Mouse (Mus musculus): ENCODE results near the gene Fbxl19. TPM values are rescaled to one million over a fixed set of nuclear protein-coding genes. Genes with fewer than 3 reads are reported as not detected.

Gene Fbxl19
- total and polyA plus RNA-seq, 3 experiments = 22.4 to 31.7 (median 28.2) TPM

DNA sequence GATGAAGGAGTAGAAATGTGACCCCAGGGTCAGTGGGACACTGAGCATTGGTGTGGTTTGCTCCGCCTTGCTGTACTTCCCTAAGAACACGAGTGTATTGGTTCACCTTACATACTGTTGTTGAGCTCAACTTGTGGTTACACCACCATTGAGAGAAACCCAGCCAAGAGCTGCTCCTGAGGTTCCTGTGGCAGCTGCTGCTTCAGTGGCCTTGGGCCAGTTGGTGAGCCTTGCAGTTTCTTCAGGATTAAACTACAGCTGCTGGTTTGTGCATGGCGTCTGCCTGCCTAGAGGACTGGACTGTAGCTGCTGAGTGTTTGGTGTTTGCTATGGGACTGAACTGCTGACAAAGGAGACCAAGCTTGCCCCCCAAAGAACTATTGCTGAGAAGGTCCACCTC lies 32.9 kb upstream of the Fbxl19 start:
- Histone ChIP-seq H3K36me3 (replicated peaks in 1 of 2; ENCODE audit: control insufficient read depth in 1 of 2, insufficient read depth in 1 of 2, low read length in 1 of 2) (peaks cover 0 to 1% of the 10 kb centered on the region in 2 experiments), H3K9ac (ENCODE audit: insufficient read depth, low read depth) (no peak overlapping the region), H3K27ac (ENCODE audit: insufficient read depth, low read depth) (no peak overlapping the region), H3K79me2 (replicated peaks; ENCODE audit: control insufficient read depth, extremely low read depth, insufficient read depth, poor library complexity, severe bottlenecking) (no peaks in the 10 kb centered on the region), H3K4me1 (ENCODE audit: control insufficient read depth in 1 of 2, insufficient read depth in 2 of 2) (peaks cover 2 to 9% of the 10 kb centered on the region in 2 experiments; a peak in 2 of 4 replicates), H3K4me2 (ENCODE audit: insufficient read depth, low read depth, poor library complexity, severe bottlenecking) (no peak overlapping the region), H3K9me3 (replicated peaks; ENCODE audit: low read length) (no peaks in the 10 kb centered on the region), H3K4me3 (replicated peaks in 1 of 3; ENCODE audit: low read depth in 2 of 3, low read length in 2 of 3, poor library complexity in 1 of 3) (no peak overlapping the region), H3K27me3 (replicated peaks) (peaks cover 6% of the 10 kb centered on the region)
- DNase-seq (ENCODE audit: extremely low read depth) = no peak
- TF ChIP-seq MXI1 (IDR thresholded peaks at IDR 0.05; ENCODE audit: low read depth, low read length) (no peak), MAFK (IDR thresholded peaks at IDR 0.05; ENCODE audit: insufficient replicate concordance, low read length) (no peak), ELF1 (IDR thresholded peaks at IDR 0.05; ENCODE audit: low read depth, low read length) (no peak), ZKSCAN1 (IDR thresholded peaks at IDR 0.05; ENCODE audit: borderline replicate concordance, low read depth, low read length) (no peak), KAT2A (IDR thresholded peaks at IDR 0.05; ENCODE audit: insufficient replicate concordance, low read length) (no peak), GABPA (IDR thresholded peaks at IDR 0.05; ENCODE audit: insufficient replicate concordance, low read depth, low read length) (no peak), SMC3 (IDR thresholded peaks at IDR 0.05; ENCODE audit: low read depth, low read length) (no peak), SIN3A (IDR thresholded peaks at IDR 0.05; ENCODE audit: low read length) (no peak), PAX5 (IDR thresholded peaks at IDR 0.05; ENCODE audit: low read length) (no peak), E2F4 (IDR thresholded peaks at IDR 0.05; ENCODE audit: insufficient replicate concordance, low read depth, low read length) (no peak), MAZ (IDR thresholded peaks at IDR 0.05; ENCODE audit: low read depth, low read length) (no peak), ZMIZ1 (IDR thresholded peaks at IDR 0.05; ENCODE audit: low read depth, low read length) (no peak), JUN (IDR thresholded peaks at IDR 0.05; ENCODE audit: insufficient read depth, low read depth, low read length) (no peak), MYC (IDR thresholded peaks at IDR 0.05; ENCODE audit: low read depth, low read length) (no peak), NELFE (IDR thresholded peaks at IDR 0.05; ENCODE audit: low read depth, low read length) (no peak)
- dilution Hi-C loops (cut with MboI; ENCODE audit: extremely low pct_ligation_motif_present, extremely low pct_unique_long_range_greater_than_20kb, low sequenced_read_pairs) (no loop called here), in situ Hi-C loops (cut with MboI; ENCODE audit: low pct_ligation_motif_present, low pct_unique_long_range_greater_than_20kb, low sequenced_read_pairs) (no loop called here)

DNA sequence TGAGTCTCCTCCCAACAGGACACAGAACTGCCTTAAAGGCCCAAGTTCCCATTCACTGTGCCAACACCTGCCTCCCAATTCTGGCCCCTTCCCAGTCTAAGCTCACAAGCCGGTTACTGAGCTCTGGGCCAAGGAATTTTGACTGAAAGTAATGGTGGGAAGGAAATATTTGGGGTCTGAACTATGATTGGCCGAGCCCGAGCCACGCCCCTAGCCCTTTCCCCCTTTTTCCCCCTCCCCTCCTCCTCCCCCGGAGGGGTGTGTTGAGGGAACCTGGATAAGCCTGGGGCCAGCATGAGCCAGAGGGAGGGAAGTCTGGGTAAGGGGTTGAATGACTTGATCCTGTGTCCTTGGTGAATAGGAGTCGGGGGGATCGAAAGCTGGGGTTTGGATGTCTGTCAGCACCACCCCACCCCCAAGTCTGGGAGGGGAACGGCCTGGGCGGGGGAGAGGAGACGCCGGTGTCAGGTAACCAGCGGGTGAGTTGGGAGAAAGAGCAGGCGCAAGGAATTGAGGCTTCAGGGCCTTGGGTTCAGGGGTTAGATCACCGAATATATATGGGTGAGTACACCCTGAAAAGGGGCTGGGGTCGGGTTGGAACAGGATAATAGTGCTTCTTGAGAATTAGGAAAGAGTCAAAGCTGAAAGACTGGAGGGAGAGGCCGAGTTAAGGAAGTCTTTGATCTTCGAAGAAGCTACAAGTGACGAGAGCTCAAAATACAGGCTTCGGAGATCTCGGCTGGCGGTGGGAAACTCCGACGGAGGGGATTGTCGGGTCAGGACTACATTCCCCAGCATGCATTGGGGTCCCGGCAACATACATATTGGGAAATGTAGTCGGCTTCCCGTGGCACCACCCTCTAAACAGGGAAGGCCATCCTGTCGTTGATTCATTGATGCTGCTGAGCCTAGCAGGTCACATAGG lies 31.6 kb upstream of the Fbxl19 start, which contains the start of gene Ctf1:
Gene Ctf1, plus strand, starts transcription at position 276 of the 925 bp plus-strand sequence.
- no peak within 1 kb of the TSS for H3K9ac ChIP-seq (ENCODE audit: insufficient read depth, low read depth)
- H3K27ac ChIP-seq (ENCODE audit: insufficient read depth, low read depth) = no peak within 1 kb of the TSS
- dilution Hi-C loops (cut with MboI; ENCODE audit: extremely low pct_ligation_motif_present, extremely low pct_unique_long_range_greater_than_20kb, low sequenced_read_pairs) (no loop called here), in situ Hi-C loops (cut with MboI; ENCODE audit: low pct_ligation_motif_present, low pct_unique_long_range_greater_than_20kb, low sequenced_read_pairs) (no loop called here)
- H3K4me1 ChIP-seq (ENCODE audit: control insufficient read depth in 1 of 2, insufficient read depth in 2 of 2) = peaks cover 2 to 6% of the 10 kb centered on the region in 2 experiments; a peak in 2 of 4 replicates
- no peaks in the 10 kb centered on the region for H3K79me2 ChIP-seq (replicated peaks; ENCODE audit: control insufficient read depth, extremely low read depth, insufficient read depth, poor library complexity, severe bottlenecking)
- DNase-seq (ENCODE audit: extremely low read depth) = no peak
- H3K36me3 ChIP-seq (replicated peaks in 1 of 2; ENCODE audit: control insufficient read depth in 1 of 2, insufficient read depth in 1 of 2, low read length in 1 of 2) = no peaks in the 10 kb centered on the region
- no peaks in the 10 kb centered on the region for H3K9me3 ChIP-seq (replicated peaks; ENCODE audit: low read length)
- H3K4me3 ChIP-seq (replicated peaks in 1 of 3; ENCODE audit: low read depth in 2 of 3, low read length in 2 of 3, poor library complexity in 1 of 3) = no peak within 1 kb of the TSS
- TF ChIP-seq GABPA (IDR thresholded peaks at IDR 0.05; ENCODE audit: insufficient replicate concordance, low read depth, low read length) (no peak), KAT2A (IDR thresholded peaks at IDR 0.05; ENCODE audit: insufficient replicate concordance, low read length) (0 out of 2 replicates have a peak, but pooled peaks have one; percentile 22), HCFC1 (IDR thresholded peaks at IDR 0.05; ENCODE audit: low read depth, low read length) (peak; percentile 77)
- H3K27me3 ChIP-seq (replicated peaks) = peaks cover 6% of the 10 kb centered on the region
- H3K4me2 ChIP-seq (ENCODE audit: insufficient read depth, low read depth, poor library complexity, severe bottlenecking) = no peak within 1 kb of the TSS

Measured in CH12.LX (cell line).